ENCODE assay signal across 8 mouse cellular contexts in genomic region chr6:5802124-5802839, GRCm38 (mm10).
DNase-seq lines count a peak whose midpoint lies in the region; ATAC-seq and TF ChIP-seq lines count a peak whose summit lies in the region.

No protein-coding gene starts in this region.

- DNase-seq in kidney, adult 9 months = peak; percentile 62
- DNase-seq in kidney, adult 11 months = no peak
- DNase-seq in MEL-GATA-1-ER (ENCODE audit: extremely low read depth, low read depth) = peak; percentile 5
- peak; percentile 87 for DNase-seq in midbrain, postnatal 0 days (ENCODE audit: low spot score)
- DNase-seq in spleen, postnatal 36 days (ENCODE audit: low spot score in 2 of 2) = no peak
- DNase-seq in layer of hippocampus, postnatal 36 days = no peak

- no peaks in the 10 kb centered on the region for H3K27me3 ChIP-seq in intestine, postnatal 0 days (replicated peaks; ENCODE audit: control insufficient read depth, insufficient read depth, low read length)
- H3K27me3 ChIP-seq in midbrain, postnatal 0 days (ENCODE audit: insufficient read depth, low read length) = no peaks in the 10 kb centered on the region

- WGBS in intestine, postnatal 0 days = 46% methylated on average over 6 of the region's 6 CpGs
- WGBS in midbrain, postnatal 0 days = 50% methylated on average over 6 of the region's 6 CpGs

- H3K9me3 ChIP-seq in intestine, postnatal 0 days (ENCODE audit: control insufficient read depth) = no peaks in the 10 kb centered on the region
- H3K9me3 ChIP-seq in midbrain, postnatal 0 days (ENCODE audit: low read length) = no peaks in the 10 kb centered on the region

- no peak overlapping the region for H3K27ac ChIP-seq in intestine, postnatal 0 days (ENCODE audit: low read depth, low read length)
- H3K27ac ChIP-seq in midbrain, postnatal 0 days (ENCODE audit: low read depth, low read length) = no peak overlapping the region

- H3K9ac ChIP-seq in intestine, postnatal 0 days (ENCODE audit: low read depth, low read length) = no peak overlapping the region
- no peak overlapping the region for H3K9ac ChIP-seq in midbrain, postnatal 0 days (replicated peaks; ENCODE audit: low read length, poor library complexity, severe bottlenecking)

- H3K4me2 ChIP-seq in intestine, postnatal 0 days (replicated peaks; ENCODE audit: low read depth) = no peak overlapping the region
- H3K4me2 ChIP-seq in midbrain, postnatal 0 days (ENCODE audit: low read depth, low read length, poor library complexity, severe bottlenecking) = no peak overlapping the region

- no peaks in the 10 kb centered on the region for H3K36me3 ChIP-seq in intestine, postnatal 0 days (ENCODE audit: control insufficient read depth, insufficient read depth)
- H3K36me3 ChIP-seq in midbrain, postnatal 0 days (ENCODE audit: insufficient read depth, low read length) = no peaks in the 10 kb centered on the region

- ATAC-seq in common myeloid progenitor, adult 5-6 weeks (replicated peaks; ENCODE audit: low read depth, poor library complexity, severe bottlenecking) = peak; percentile 72; the same call in 1 of the 2 replicates
- 0 out of 2 replicates have a peak, but pooled peaks have one; percentile 29 for ATAC-seq in intestine, postnatal 0 days
- ATAC-seq in midbrain, postnatal 0 days (ENCODE audit: low FRiP score) = peak; percentile 82

- H3K4me1 ChIP-seq in intestine, postnatal 0 days (replicated peaks; ENCODE audit: control insufficient read depth, insufficient read depth, low read length) = no peaks in the 10 kb centered on the region
- H3K4me1 ChIP-seq in midbrain, postnatal 0 days (ENCODE audit: insufficient read depth, low read length) = no peaks in the 10 kb centered on the region

- H3K4me3 ChIP-seq in intestine, postnatal 0 days (ENCODE audit: low read depth, low read length) = no peak overlapping the region
- no peak overlapping the region for H3K4me3 ChIP-seq in midbrain, postnatal 0 days (ENCODE audit: low read depth, low read length)

- TF ChIP-seq CTCF in intestine, postnatal 0 days (IDR thresholded peaks at IDR 0.05; ENCODE audit: low read depth) = peak; percentile 79
- TF ChIP-seq CTCF in midbrain, postnatal 0 days (IDR thresholded peaks at IDR 0.05) = peak; percentile 80

Comparison
In these comparisons a context has a peak if more than half of its experiments do, and no peak if none do; other contexts are left out.
1. DNase-seq: peak in kidney, adult 9 months (single experiment), MEL-GATA-1-ER (single experiment) and midbrain, postnatal 0 days (single experiment); none in kidney, adult 11 months (single experiment), spleen, postnatal 36 days (0 of 2) and layer of hippocampus, postnatal 36 days (0 of 2).
2. ATAC-seq: peak in every context shown above with its lines; median percentile 82 in midbrain, postnatal 0 days; 72 in common myeloid progenitor, adult 5-6 weeks; 29 in intestine, postnatal 0 days.